Comparison of ENCODE assay signal across 8 mouse cellular contexts in genomic region chr1:91412286-91413029, GRCm38 (mm10). TPM values are rescaled to one million over a fixed set of nuclear protein-coding genes. Genes with fewer than 3 reads are reported as not detected.
DNase-seq lines count a peak whose midpoint lies in the region; ATAC-seq and TF ChIP-seq lines count a peak whose summit lies in the region.

No protein-coding gene starts in this region.

- H3K9ac ChIP-seq in kidney, postnatal 0 days (ENCODE audit: low read depth, low read length) = peak overlapping the region; percentile 65

- H3K9me3 ChIP-seq in kidney, postnatal 0 days (replicated peaks; ENCODE audit: low read length) = no peaks in the 10 kb centered on the region

- peaks cover 23% of the 10 kb centered on the region; the same call in 1 of the 2 replicates for H3K4me1 ChIP-seq in kidney, postnatal 0 days (replicated peaks; ENCODE audit: insufficient read depth, low read length)

- DNase-seq in gastrocnemius, postnatal 10 days = peak; percentile 41
- DNase-seq in gastrocnemius, adult 8-10 months (ENCODE audit: low spot score in 2 of 2) = no peak
- peak; percentile 12 for DNase-seq in brain, embryonic 18.5 days (ENCODE audit: low read depth, low spot score)
- DNase-seq in gastrocnemius, postnatal 25 days = peak; percentile 45
- DNase-seq in kidney, postnatal 0 days (ENCODE audit: low spot score) = no peak
- peak; percentile 12 for DNase-seq in yolk sac, embryonic 10.5 days (ENCODE audit: low spot score)

- H3K36me3 ChIP-seq in kidney, postnatal 0 days (ENCODE audit: insufficient read depth, low read length) = peaks cover 7% of the 10 kb centered on the region; the same call in 1 of the 2 replicates

- H3K27ac ChIP-seq in kidney, postnatal 0 days = peak overlapping the region; percentile 68

- peak overlapping the region; percentile 94 for H3K4me2 ChIP-seq in kidney, postnatal 0 days (ENCODE audit: low read length)

- TF ChIP-seq CTCF in kidney, postnatal 0 days (IDR thresholded peaks at IDR 0.05; ENCODE audit: low read depth) = peak; percentile 34

- H3K4me3 ChIP-seq in kidney, postnatal 0 days (replicated peaks; ENCODE audit: low read depth, low read length) = peak overlapping the region; percentile 48

- ATAC-seq in CD4-positive, CD25-positive, alpha-beta regulatory T cell, adult 4 months = peak; percentile 28
- ATAC-seq in kidney, postnatal 0 days (replicated peaks; ENCODE audit: low FRiP score, low read depth) = peak; percentile 6
- peak; percentile 6 for ATAC-seq in megakaryocyte-erythroid progenitor cell, adult 5-6 weeks (replicated peaks; ENCODE audit: low FRiP score, low TSS enrichment, poor library complexity, severe bottlenecking)

- WGBS in kidney, postnatal 0 days = 5% methylated on average over 59 of the region's 65 CpGs

- no peaks in the 10 kb centered on the region for H3K27me3 ChIP-seq in kidney, postnatal 0 days (ENCODE audit: insufficient read depth, low read length)

RNA-seq across cellular contexts. Expression of gene Hes6, which starts 1.4 kb away (rescaled TPM):
- total RNA-seq in gastrocnemius, postnatal 10 days (2021) = 10 to 100 TPM; 19.8 to 21.4 TPM
- 1 to 10 TPM; 6.9 to 9.2 (median 7.2) TPM for total RNA-seq in gastrocnemius, adult 8-10 months (2022)
- polyA plus RNA-seq in CD4-positive, CD25-positive, alpha-beta regulatory T cell, adult 4 months (2017; shearing (Covaris generic)) = 10 to 100 TPM; 11.4 to 12.5 TPM
- total RNA-seq in gastrocnemius, postnatal 25 days (2021) = 1 to 10 TPM; 6.9 to 8.6 TPM
- polyA plus RNA-seq in kidney, postnatal 0 days (2015; fragmentation: Nextera tagmentation; extraction: Ambion mirVana) = 60.6 and 62.2 TPM in 2 replicates
- total RNA-seq in megakaryocyte-erythroid progenitor cell, adult 5-6 weeks (2014; fragmentation: Nextera tagmentation) = 20.1 and 22.5 TPM in 2 replicates
- total RNA-seq in megakaryocyte-erythroid progenitor cell, adult 5-6 weeks (2017) = 13.8 and 17.3 TPM in 2 replicates

RNA-seq across cellular contexts. Expression of gene Ilkap, which starts 13.8 kb away (rescaled TPM):
- total RNA-seq in gastrocnemius, postnatal 10 days (2021) = 10 to 100 TPM; 48.2 to 49.3 TPM
- 10 to 100 TPM; 31.2 to 40.1 (median 34.0) TPM for total RNA-seq in gastrocnemius, adult 8-10 months (2022)
- polyA plus RNA-seq in CD4-positive, CD25-positive, alpha-beta regulatory T cell, adult 4 months (2017; shearing (Covaris generic)) = 10 to 100 TPM; 30.3 to 36.3 TPM
- total RNA-seq in gastrocnemius, postnatal 25 days (2021) = 10 to 100 TPM; 30.1 to 35.8 TPM
- 91.0 and 99.8 TPM in 2 replicates for polyA plus RNA-seq in kidney, postnatal 0 days (2015; fragmentation: Nextera tagmentation; extraction: Ambion mirVana)
- 137 and 199 TPM in 2 replicates for total RNA-seq in megakaryocyte-erythroid progenitor cell, adult 5-6 weeks (2014; fragmentation: Nextera tagmentation)
- total RNA-seq in megakaryocyte-erythroid progenitor cell, adult 5-6 weeks (2017) = 163 and 170 TPM in 2 replicates

RNA-seq across cellular contexts. Expression of gene Erfe, which starts 46.2 kb away (rescaled TPM):
- 1 to 10 TPM; 1.1 to 1.3 TPM for total RNA-seq in gastrocnemius, postnatal 10 days (2021)
- total RNA-seq in gastrocnemius, adult 8-10 months (2022) = 1 to 10 TPM in 1 of 4 experiments, under 1 TPM in 2, not detected in 1; 0.32 to 2.1 (median 0.63) TPM
- polyA plus RNA-seq in CD4-positive, CD25-positive, alpha-beta regulatory T cell, adult 4 months (2017; shearing (Covaris generic)) = not detected
- 1 to 10 TPM; 2.3 to 3.6 TPM for total RNA-seq in gastrocnemius, postnatal 25 days (2021)
- 0.84 and 1.2 TPM in 2 replicates for polyA plus RNA-seq in kidney, postnatal 0 days (2015; fragmentation: Nextera tagmentation; extraction: Ambion mirVana)
- total RNA-seq in megakaryocyte-erythroid progenitor cell, adult 5-6 weeks (2014; fragmentation: Nextera tagmentation) = 2.0 and 2.3 TPM in 2 replicates
- total RNA-seq in megakaryocyte-erythroid progenitor cell, adult 5-6 weeks (2017) = 0.04 and 0.42 TPM in 2 replicates

RNA-seq across cellular contexts. Expression of gene Per2, which starts 46.7 kb away (rescaled TPM):
- total RNA-seq in gastrocnemius, postnatal 10 days (2021) = 1 to 10 TPM; 4.9 to 6.8 TPM
- 10 to 100 TPM in 1 of 4 experiments, 1 to 10 TPM in 3; 7.0 to 15.0 (median 8.8) TPM for total RNA-seq in gastrocnemius, adult 8-10 months (2022)
- 1 to 10 TPM; 1.9 to 2.1 TPM for polyA plus RNA-seq in CD4-positive, CD25-positive, alpha-beta regulatory T cell, adult 4 months (2017; shearing (Covaris generic))
- 1 to 10 TPM in 1 of 2 experiments, under 1 TPM in 1; 0.97 to 7.1 TPM for total RNA-seq in gastrocnemius, postnatal 25 days (2021)
- 2.3 and 2.7 TPM in 2 replicates for polyA plus RNA-seq in kidney, postnatal 0 days (2015; fragmentation: Nextera tagmentation; extraction: Ambion mirVana)
- 9.5 and 11.7 TPM in 2 replicates for total RNA-seq in megakaryocyte-erythroid progenitor cell, adult 5-6 weeks (2014; fragmentation: Nextera tagmentation)
- 3.3 and 4.2 TPM in 2 replicates for total RNA-seq in megakaryocyte-erythroid progenitor cell, adult 5-6 weeks (2017)

Comparison
In these comparisons a context has a peak if more than half of its experiments do, and no peak if none do; other contexts are left out.
1. DNase-seq: peak in gastrocnemius, postnatal 10 days (single experiment), brain, embryonic 18.5 days (single experiment), gastrocnemius, postnatal 25 days (single experiment) and yolk sac, embryonic 10.5 days (single experiment); none in gastrocnemius, adult 8-10 months (0 of 2) and kidney, postnatal 0 days (single experiment).
2. Peak in every context shown above with its lines, with median percentiles within 50 percentile points of each other: ATAC-seq.